Comparison of ENCODE assay signal across 14 mouse cellular contexts in the genomic region with DNA sequence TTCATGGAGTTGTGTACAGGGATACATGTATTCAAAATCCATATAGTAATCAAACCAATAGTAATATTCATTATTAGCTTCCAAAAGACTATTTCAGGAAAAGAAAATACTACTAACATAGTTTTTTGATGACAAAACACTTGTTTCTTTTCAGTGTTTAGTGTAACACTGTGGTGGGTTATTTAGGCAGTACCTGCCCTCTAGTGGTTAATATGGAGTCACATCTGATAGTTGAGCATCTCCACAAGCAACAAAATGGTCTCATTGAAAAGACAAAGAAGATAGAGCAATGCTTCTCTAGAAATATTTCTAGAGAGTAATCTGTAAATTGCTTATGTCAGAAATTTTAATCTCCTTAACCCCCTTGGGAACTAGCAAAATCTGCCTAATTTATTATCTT. TPM values are rescaled to one million over a fixed set of nuclear protein-coding genes. Genes with fewer than 3 reads are reported as not detected.
DNase-seq lines count a peak whose midpoint lies in the region; ATAC-seq and TF ChIP-seq lines count a peak whose summit lies in the region.
"Had no signal": no experiment of that assay in that cellular context is flagged by ENCODE, and none has a peak within 500 bp of the region (broad histone marks: within the 10 kb centered on the region; RNA-seq: fewer than 3 reads in every experiment).

No protein-coding gene starts in this region.

- no peaks in the 10 kb centered on the region for H3K4me1 ChIP-seq in embryonic facial prominence, embryonic 11.5 days (ENCODE audit: control insufficient read depth, insufficient read depth, low read length)
- no peaks in the 10 kb centered on the region for H3K4me1 ChIP-seq in embryonic facial prominence, embryonic 10.5 days
- H3K4me1 ChIP-seq in kidney, postnatal 0 days (replicated peaks; ENCODE audit: insufficient read depth, low read length), result no peaks in the 10 kb centered on the region
- H3K4me1 ChIP-seq: heart, embryonic 13.5 days; limb, embryonic 15.5 days had no signal

- TF ChIP-seq CTCF in kidney, postnatal 0 days (IDR thresholded peaks at IDR 0.05; ENCODE audit: low read depth), result peak; percentile 74

- H3K27me3 ChIP-seq in embryonic facial prominence, embryonic 11.5 days (ENCODE audit: control insufficient read depth, insufficient read depth, low read length), result no peaks in the 10 kb centered on the region
- H3K27me3 ChIP-seq in embryonic facial prominence, embryonic 10.5 days (replicated peaks; ENCODE audit: low read depth, poor library complexity, severe bottlenecking), result no peaks in the 10 kb centered on the region
- no peaks in the 10 kb centered on the region for H3K27me3 ChIP-seq in kidney, postnatal 0 days (ENCODE audit: insufficient read depth, low read length)
- H3K27me3 ChIP-seq: heart, embryonic 13.5 days; limb, embryonic 15.5 days; megakaryocyte, embryonic 14.5 days had no signal

- no peaks in the 10 kb centered on the region for H3K9me3 ChIP-seq in embryonic facial prominence, embryonic 11.5 days (replicated peaks; ENCODE audit: control insufficient read depth, low read length)
- H3K9me3 ChIP-seq in embryonic facial prominence, embryonic 10.5 days, result no peaks in the 10 kb centered on the region
- no peaks in the 10 kb centered on the region for H3K9me3 ChIP-seq in kidney, postnatal 0 days (replicated peaks; ENCODE audit: low read length)
- H3K9me3 ChIP-seq: heart, embryonic 13.5 days; limb, embryonic 15.5 days; megakaryocyte, embryonic 14.5 days had no signal

- H3K36me3 ChIP-seq in embryonic facial prominence, embryonic 11.5 days (replicated peaks; ENCODE audit: control insufficient read depth, insufficient read depth, low read depth, low read length), result no peaks in the 10 kb centered on the region; the same call in 1 of the 2 replicates
- H3K36me3 ChIP-seq in embryonic facial prominence, embryonic 10.5 days (replicated peaks), result peaks cover 77% of the 10 kb centered on the region
- H3K36me3 ChIP-seq in kidney, postnatal 0 days (ENCODE audit: insufficient read depth, low read length), result peaks cover 45% of the 10 kb centered on the region

- no peak overlapping the region for H3K4me3 ChIP-seq in embryonic facial prominence, embryonic 11.5 days (ENCODE audit: low read depth, low read length)
- no peak overlapping the region for H3K4me3 ChIP-seq in embryonic facial prominence, embryonic 10.5 days
- no peak overlapping the region for H3K4me3 ChIP-seq in kidney, postnatal 0 days (replicated peaks; ENCODE audit: low read depth, low read length)
- H3K4me3 ChIP-seq: heart, embryonic 13.5 days; limb, embryonic 15.5 days; megakaryocyte, embryonic 14.5 days had no signal

- H3K27ac ChIP-seq in embryonic facial prominence, embryonic 11.5 days (replicated peaks; ENCODE audit: low read depth, low read length), result no peak overlapping the region
- no peak overlapping the region for H3K27ac ChIP-seq in embryonic facial prominence, embryonic 10.5 days (replicated peaks)
- H3K27ac ChIP-seq in kidney, postnatal 0 days, result no peak overlapping the region
- H3K27ac ChIP-seq: heart, embryonic 13.5 days; limb, embryonic 15.5 days had no signal

- H3K4me2 ChIP-seq in embryonic facial prominence, embryonic 11.5 days (ENCODE audit: low read depth, low read length), result no peak overlapping the region
- H3K4me2 ChIP-seq in kidney, postnatal 0 days (ENCODE audit: low read length), result no peak overlapping the region
- H3K4me2 ChIP-seq: heart, embryonic 13.5 days; limb, embryonic 15.5 days had no signal

- H3K9ac ChIP-seq in embryonic facial prominence, embryonic 11.5 days (replicated peaks; ENCODE audit: low read length), result no peak overlapping the region
- no peak overlapping the region for H3K9ac ChIP-seq in kidney, postnatal 0 days (ENCODE audit: low read depth, low read length)
- H3K9ac ChIP-seq: heart, embryonic 13.5 days; limb, embryonic 15.5 days had no signal

- no peak for ATAC-seq in embryonic facial prominence, embryonic 11.5 days (replicated peaks; ENCODE audit: insufficient number of reproducible peaks, low FRiP score, low TSS enrichment, low read depth)
- ATAC-seq in kidney, postnatal 0 days (replicated peaks; ENCODE audit: low FRiP score, low read depth), result no peak
- ATAC-seq in megakaryocyte progenitor cell, adult 5-6 weeks (replicated peaks; ENCODE audit: poor library complexity), result peak; percentile 50; the same call in 1 of the 2 replicates

- peak; percentile 30 for DNase-seq in embryonic facial prominence, embryonic 11.5 days (ENCODE audit: low spot score)
- DNase-seq in embryonic facial prominence, embryonic 10.5 days (ENCODE audit: low spot score), result no peak
- peak; percentile 79 for DNase-seq in kidney, postnatal 0 days (ENCODE audit: low spot score)
- no peak for DNase-seq in kidney, postnatal 25 days
- DNase-seq in Muller cell, postnatal 12 days (ENCODE audit: inconsistent ontology term), result peak; percentile 18
- DNase-seq in left cerebral cortex, adult 9 months (ENCODE audit: low spot score in 2 of 2), result no peak
- no peak for DNase-seq in c-Kit-positive CD71-positive TER-119-positive erythroid progenitor cells, embryonic 14.5 days (ENCODE audit: low spot score)
- DNase-seq: B cell, adult 2 months; cerebellum, adult 8-10 months had no signal

RNA-seq across cellular contexts. Expression of a gene that starts 11.7 kb away (rescaled TPM):
- 48.2 and 50.4 TPM in 2 replicates for polyA plus RNA-seq in embryonic facial prominence, embryonic 11.5 days (2014; fragmentation: Nextera tagmentation; extraction: Ambion mirVana)
- polyA plus RNA-seq in embryonic facial prominence, embryonic 10.5 days (2016; fragmentation: Nextera tagmentation; extraction: Ambion mirVana), result 42.4 and 44.1 TPM in 2 replicates
- polyA plus RNA-seq in kidney, postnatal 0 days (2015; fragmentation: Nextera tagmentation; extraction: Ambion mirVana), result 22.1 and 24.7 TPM in 2 replicates
- total RNA-seq in megakaryocyte progenitor cell, adult 5-6 weeks (2015), result 52.2 and 60.5 TPM in 2 replicates
- 52.0 and 67.5 TPM in 2 replicates for total RNA-seq in megakaryocyte progenitor cell, adult 5-6 weeks (2017)

RNA-seq across cellular contexts. Expression of a gene that starts 47.7 kb away (rescaled TPM):
- polyA plus RNA-seq in embryonic facial prominence, embryonic 11.5 days (2014; fragmentation: Nextera tagmentation; extraction: Ambion mirVana), result 10.6 and 13.3 TPM in 2 replicates
- polyA plus RNA-seq in embryonic facial prominence, embryonic 10.5 days (2016; fragmentation: Nextera tagmentation; extraction: Ambion mirVana), result 10.3 and 12.1 TPM in 2 replicates
- polyA plus RNA-seq in kidney, postnatal 0 days (2015; fragmentation: Nextera tagmentation; extraction: Ambion mirVana), result 3.7 and 4.3 TPM in 2 replicates
- 9.6 and 10.2 TPM in 2 replicates for total RNA-seq in megakaryocyte progenitor cell, adult 5-6 weeks (2015)
- total RNA-seq in megakaryocyte progenitor cell, adult 5-6 weeks (2017), result 13.7 and 17.4 TPM in 2 replicates

RNA-seq across cellular contexts. Expression of a gene that starts 57.0 kb away (rescaled TPM):
- polyA plus RNA-seq in embryonic facial prominence, embryonic 11.5 days (2014; fragmentation: Nextera tagmentation; extraction: Ambion mirVana), result 3.7 and 4.9 TPM in 2 replicates
- polyA plus RNA-seq in embryonic facial prominence, embryonic 10.5 days (2016; fragmentation: Nextera tagmentation; extraction: Ambion mirVana), result 7.2 and 8.6 TPM in 2 replicates
- polyA plus RNA-seq in kidney, postnatal 0 days (2015; fragmentation: Nextera tagmentation; extraction: Ambion mirVana), result not detected in 2 replicates
- not detected in 2 replicates for total RNA-seq in megakaryocyte progenitor cell, adult 5-6 weeks (2015)
- total RNA-seq in megakaryocyte progenitor cell, adult 5-6 weeks (2017), result not detected in 2 replicates
- polyA plus RNA-seq: heart, embryonic 13.5 days; limb, embryonic 15.5 days; stomach, embryonic 16.5 days had no signal

Comparison
In these comparisons a context has a peak if more than half of its experiments do, and no peak if none do; other contexts are left out.
1. DNase-seq: peak in embryonic facial prominence, embryonic 11.5 days (single experiment), kidney, postnatal 0 days (single experiment) and Muller cell, postnatal 12 days (single experiment); none in embryonic facial prominence, embryonic 10.5 days (single experiment), kidney, postnatal 25 days (0 of 2), left cerebral cortex, adult 9 months (0 of 2) and c-Kit-positive CD71-positive TER-119-positive erythroid progenitor cells, embryonic 14.5 days (single experiment).